17 mouse cellular contexts compared by ENCODE assay signal in the genomic region with DNA sequence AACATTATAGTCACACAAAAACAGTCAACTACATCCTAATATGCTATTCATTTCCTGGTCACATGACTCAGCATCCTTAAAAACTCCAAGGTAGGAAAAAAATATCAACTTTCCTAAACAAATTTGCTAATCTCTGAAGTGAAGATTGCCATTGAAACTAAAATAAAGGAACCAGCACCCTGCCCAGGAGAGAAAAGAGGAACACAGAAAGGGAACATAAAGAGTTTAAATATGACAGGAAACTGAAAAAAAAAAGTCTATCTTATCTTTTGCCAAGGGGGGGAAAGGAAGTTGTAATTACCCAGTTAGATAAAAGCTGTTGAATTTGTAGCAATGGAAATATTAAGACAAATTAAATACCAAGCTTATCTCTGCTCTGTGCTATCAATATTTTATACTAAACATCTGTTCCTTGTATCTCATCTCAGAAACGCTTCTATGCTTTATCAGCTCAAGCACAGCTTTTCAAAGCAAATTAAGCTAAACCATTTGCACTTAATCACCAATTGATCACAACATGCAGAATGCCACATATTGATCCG.
"Had no signal": no experiment of that assay in that cellular context is flagged by ENCODE, and none has a peak within 500 bp of the region (broad histone marks: within the 10 kb centered on the region; RNA-seq: fewer than 3 reads in every experiment).

No protein-coding gene starts in this region.

- H3K9me3 ChIP-seq: kidney, embryonic 15.5 days; limb, embryonic 12.5 days; limb, embryonic 15.5 days; liver, embryonic 13.5 days; stomach, embryonic 15.5 days had no signal

- ATAC-seq: intestine, postnatal 0 days had no signal

- H3K27ac ChIP-seq: kidney, embryonic 15.5 days; limb, embryonic 12.5 days; limb, embryonic 15.5 days; liver, embryonic 13.5 days; macrophage; stomach, embryonic 15.5 days had no signal

- H3K4me2 ChIP-seq: kidney, embryonic 15.5 days; limb, embryonic 12.5 days; limb, embryonic 15.5 days; liver, embryonic 13.5 days; midbrain, embryonic 11.5 days; stomach, embryonic 15.5 days had no signal

- H3K36me3 ChIP-seq: kidney, embryonic 15.5 days; limb, embryonic 12.5 days; limb, embryonic 15.5 days; liver, embryonic 13.5 days; stomach, embryonic 15.5 days had no signal

- H3K4me3 ChIP-seq: kidney, embryonic 15.5 days; limb, embryonic 12.5 days; limb, embryonic 15.5 days; liver, embryonic 13.5 days; stomach, embryonic 15.5 days had no signal

- DNase-seq: kidney, adult 8-10 months; kidney, postnatal 14 days; kidney, postnatal 4 days; left cerebral cortex, postnatal 4 days; liver, embryonic 13.5 days; lung, adult 2 months; midbrain, embryonic 14.5 days; right cerebral cortex, postnatal 25 days; spleen, adult 18-20 months; thymus, postnatal 25 days had no signal

- H3K9ac ChIP-seq: kidney, embryonic 15.5 days; limb, embryonic 12.5 days; limb, embryonic 15.5 days; liver, embryonic 13.5 days; stomach, embryonic 15.5 days had no signal

- H3K4me1 ChIP-seq: kidney, embryonic 15.5 days; limb, embryonic 12.5 days; limb, embryonic 15.5 days; liver, embryonic 13.5 days; stomach, embryonic 15.5 days had no signal

- H3K27me3 ChIP-seq: kidney, embryonic 15.5 days; limb, embryonic 12.5 days; limb, embryonic 15.5 days; liver, embryonic 13.5 days; stomach, embryonic 15.5 days had no signal
